Mouse (Mus musculus): ENCODE data around the gene Lhpp.

GRCm38 (mm10) chr7:132575623-132576022 is 34.8 kb upstream of the Lhpp start:
- peak; percentile 74 for TF ChIP-seq POLR2A (IDR thresholded peaks at IDR 0.05; ENCODE audit: extremely low read depth, insufficient read depth, low read length)
- TF ChIP-seq CTCF (IDR thresholded peaks at IDR 0.05; ENCODE audit: extremely low read depth, insufficient read depth, low read length) = peak; percentile 41
